Mouse (Mus musculus) midbrain, embryonic 10.5 days (tissue): ENCODE data around the gene Safb2. TPM values are rescaled to one million over a fixed set of nuclear protein-coding genes. Genes with fewer than 3 reads are reported as not detected.

ENCODE experiments used
- DNase-seq: peaks from one replicate; pipeline ENCODE4 v3.0.0-alpha.2; 2017; ENCODE audit warnings: low spot score
- H3K27ac ChIP-seq: fragments of 300-500 bp; sonication (generic); replicated peaks from 2 replicates; pipeline ENCODE4 v1.5.1; 2016; ENCODE audit warnings: mild to moderate bottlenecking
- H3K27me3 ChIP-seq: fragments of 300-500 bp; sonication (generic); 2 replicates; pipeline ENCODE4 v1.6.1; 2016; ENCODE audit warnings: low read depth, mild to moderate bottlenecking; ENCODE audit not compliant: poor library complexity, severe bottlenecking
- H3K36me3 ChIP-seq: fragments of 300-500 bp; sonication (generic); 2 replicates; pipeline ENCODE4 v1.6.1; 2016; ENCODE audit warnings: mild to moderate bottlenecking, moderate library complexity
- H3K4me1 ChIP-seq: fragments of 300-500 bp; sonication (generic); 2 replicates; pipeline ENCODE4 v1.6.1; 2016
- H3K4me3 ChIP-seq: fragments of 300-500 bp; sonication (generic); 2 replicates; pipeline ENCODE4 v1.5.1; 2016; ENCODE audit warnings: mild to moderate bottlenecking, moderate library complexity
- H3K9me3 ChIP-seq: fragments of 300-500 bp; sonication (generic); replicated peaks from 2 replicates; pipeline ENCODE4 v1.6.1; 2016; ENCODE audit warnings: mild to moderate bottlenecking
- WGBS: fragments of 180-500 bp; shearing (Covaris S2); methylation state at CpG from one replicate; pipeline ENCODE4 v1.1.7; 2016; 5-methylcytosine and 5-hydroxymethylcytosine counted together
- polyA plus RNA-seq: library from polyadenylated mRNA; unstranded; fragments of >200 nt; fragmentation: Nextera tagmentation; extraction: Ambion mirVana; gene quantifications from 2 replicates; pipeline ENCODE4 v1.2.1, GENCODE M21; 2016

The Safb2 gene
- polyA plus RNA-seq, 1 experiment from 2014 or later, result 80.9 TPM

DNA sequence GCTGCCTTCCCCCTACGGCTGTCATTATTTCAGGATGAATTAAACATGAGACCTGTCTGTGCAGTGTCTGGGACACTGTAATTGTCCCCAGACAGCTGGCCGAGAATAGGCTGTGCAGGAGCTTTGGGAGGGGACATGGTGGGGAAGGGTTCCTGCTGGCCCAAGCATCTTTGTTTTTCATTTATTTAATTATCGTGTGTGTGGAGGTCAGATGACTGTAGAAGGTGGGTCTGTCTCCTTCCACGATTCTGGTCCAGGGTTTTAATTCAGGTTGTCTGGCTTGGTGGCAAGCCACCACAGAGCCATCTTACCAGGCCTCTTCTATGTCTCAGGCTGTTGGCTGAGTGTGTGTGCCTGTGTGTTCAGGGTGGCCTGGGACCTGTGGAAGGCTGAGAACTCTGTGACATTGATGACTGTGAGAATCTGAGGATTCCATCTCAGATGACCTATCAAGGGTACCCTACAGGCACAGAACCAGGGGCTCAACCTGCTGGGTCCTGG is 35.7 kb downstream of the Safb2 start:
- Histone ChIP-seq H3K9me3 (0 out of 2 replicates have a peak, but pooled peaks cover 3% of the 10 kb centered on the region), H3K27ac (no peak overlapping the region), H3K4me3 (no peak overlapping the region), H3K27me3 (no peaks in the 10 kb centered on the region), H3K4me1 (peaks cover 32% of the 10 kb centered on the region), H3K36me3 (no peaks in the 10 kb centered on the region)
- WGBS, result 75% methylated on average over 4 of the region's 4 CpGs
- DNase-seq, result peak; percentile 8

DNA sequence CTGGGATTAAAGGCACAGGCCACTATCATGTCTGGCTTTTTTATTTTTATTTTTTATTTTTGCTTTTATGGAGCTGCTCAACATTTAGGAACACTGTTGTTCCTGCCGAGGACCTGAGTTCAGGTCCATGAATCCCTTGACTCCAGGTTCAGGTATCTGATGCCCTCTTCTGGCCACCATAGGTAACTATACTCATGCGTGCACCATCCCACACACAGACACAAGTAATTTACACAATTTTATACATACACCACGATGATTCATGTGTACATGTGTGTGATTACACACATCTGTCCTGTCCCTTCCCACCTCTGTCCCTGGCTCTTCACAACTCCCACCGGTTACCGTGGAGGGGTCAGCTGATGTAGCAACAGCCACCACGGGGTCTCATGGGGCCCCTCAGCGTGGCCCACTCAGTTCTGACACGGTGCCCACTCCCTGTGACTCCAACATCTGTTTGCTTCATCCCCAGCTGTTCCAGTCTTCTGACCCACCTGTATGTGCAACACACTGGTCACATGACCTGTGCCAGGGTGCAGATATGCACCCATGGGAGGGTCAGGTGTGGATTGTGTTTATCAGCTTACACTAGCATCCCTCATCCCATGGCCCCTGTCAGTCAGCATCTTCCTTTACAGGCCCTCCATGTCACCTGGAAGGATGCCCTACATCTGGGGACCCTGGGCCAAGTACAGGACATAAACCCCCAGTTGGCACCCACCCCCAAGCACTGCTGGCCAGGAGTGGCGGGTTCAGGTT is 36.4 kb downstream of the Safb2 start:
- DNase-seq, result peak; percentile 11
- H3K4me3 ChIP-seq, result no peak overlapping the region

DNA sequence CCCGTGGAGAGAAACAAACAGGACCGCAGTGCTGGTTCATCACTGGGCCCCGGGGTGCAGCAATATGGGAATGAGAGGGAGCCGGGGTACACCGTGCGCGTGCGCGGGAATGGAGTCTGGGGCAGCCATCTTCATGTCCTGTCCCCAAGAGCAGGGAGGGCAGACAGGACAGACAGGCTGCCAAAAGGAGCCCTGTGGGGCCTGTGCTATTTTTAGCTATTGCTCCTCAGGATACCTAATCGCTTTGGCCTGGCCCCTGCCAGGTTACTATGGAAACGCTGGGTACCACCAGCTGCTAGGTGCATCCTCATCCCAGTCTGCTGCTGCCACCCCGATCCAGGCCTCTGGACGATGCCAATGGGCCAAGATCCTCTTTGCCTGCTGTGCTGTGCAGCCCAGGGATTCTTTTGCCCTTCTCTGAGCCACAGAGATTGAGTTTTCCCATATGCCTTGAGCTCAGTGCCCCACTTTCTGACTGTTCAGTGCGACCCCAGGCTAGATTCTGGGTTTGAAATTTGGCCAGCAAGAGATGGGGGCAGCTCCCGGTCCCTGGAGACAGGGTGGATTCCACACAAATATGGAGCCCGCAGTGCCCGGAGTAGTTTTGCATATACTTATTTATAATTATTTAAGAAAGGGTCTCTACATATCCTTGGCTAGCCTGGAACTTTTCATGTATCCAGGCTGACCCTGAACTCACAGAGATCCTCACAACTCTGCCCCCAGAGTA is 37.1 kb downstream of the Safb2 start:
- Histone ChIP-seq H3K4me1 (peaks cover 32% of the 10 kb centered on the region), H3K27ac (peak overlapping the region; percentile 42), H3K9me3 (no peaks in the 10 kb centered on the region), H3K4me3 (no peak overlapping the region), H3K36me3 (no peaks in the 10 kb centered on the region), H3K27me3 (0 out of 2 replicates have a peak, but pooled peaks cover 5% of the 10 kb centered on the region)
- WGBS, result 62% methylated on average over 17 of the region's 17 CpGs
- peak; percentile 14 for DNase-seq

More for the DNA sequence above, 36.4 kb downstream of the Safb2 start:
- 0 out of 2 replicates have a peak, but pooled peaks cover under 1% of the 10 kb centered on the region for H3K9me3 ChIP-seq
- no peaks in the 10 kb centered on the region for H3K27me3 ChIP-seq
- 76% methylated on average over 9 of the region's 9 CpGs for WGBS
- peaks cover 32% of the 10 kb centered on the region for H3K4me1 ChIP-seq
- H3K27ac ChIP-seq, result no peak overlapping the region
- no peaks in the 10 kb centered on the region for H3K36me3 ChIP-seq

DNA sequence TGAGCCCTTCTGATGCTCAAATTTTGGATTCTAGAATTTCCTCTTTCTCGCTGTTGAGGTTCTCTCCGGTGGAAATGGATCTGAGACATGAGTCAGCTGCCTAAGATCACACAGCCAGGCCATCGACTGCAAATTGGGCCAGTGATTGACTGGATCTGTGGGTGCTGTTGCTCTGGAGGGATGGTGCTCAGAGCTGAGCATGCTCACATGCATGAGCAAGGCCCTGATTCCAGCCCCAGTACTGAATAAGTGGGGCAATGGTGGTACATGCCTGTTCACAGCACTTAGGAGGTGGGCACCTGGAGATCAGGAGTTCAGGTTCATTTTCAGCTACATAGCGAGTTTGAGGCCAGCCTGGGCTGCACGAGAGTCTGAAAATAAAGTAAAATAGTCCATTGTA is 37.8 kb downstream of the Safb2 start:
- Histone ChIP-seq H3K9me3 (no peaks in the 10 kb centered on the region), H3K36me3 (no peaks in the 10 kb centered on the region), H3K27ac (peak overlapping the region; percentile 42; the same call in 1 of the 2 replicates), H3K4me1 (peaks cover 25% of the 10 kb centered on the region), H3K4me3 (no peak overlapping the region), H3K27me3 (0 out of 2 replicates have a peak, but pooled peaks cover 10% of the 10 kb centered on the region)
- peak; percentile 11 for DNase-seq
- 88% methylated on average over 5 of the region's 5 CpGs for WGBS

DNA sequence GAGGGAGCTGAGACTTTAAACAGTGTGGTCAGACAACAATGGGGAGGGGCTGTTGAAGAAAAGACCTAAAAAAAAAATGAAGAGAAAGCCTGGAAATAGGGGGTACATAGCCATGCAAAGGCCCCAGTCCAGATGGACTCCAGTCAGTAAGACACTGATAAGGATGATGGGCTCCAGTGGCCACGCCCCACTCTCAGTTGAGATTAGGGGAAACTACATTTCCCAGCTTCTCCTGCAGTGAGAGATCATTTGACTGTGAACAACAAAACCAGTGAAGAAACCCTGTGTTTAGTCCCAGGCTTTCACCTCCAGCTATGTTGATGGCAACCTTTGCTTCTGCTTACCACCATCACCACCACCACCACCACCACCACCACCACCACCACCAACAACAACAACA is 38.4 kb downstream of the Safb2 start:
- Histone ChIP-seq H3K4me1 (peaks cover 22% of the 10 kb centered on the region), H3K27ac (no peak overlapping the region), H3K4me3 (no peak overlapping the region), H3K36me3 (no peaks in the 10 kb centered on the region), H3K9me3 (no peaks in the 10 kb centered on the region), H3K27me3 (0 out of 2 replicates have a peak, but pooled peaks cover 10% of the 10 kb centered on the region)
- 73% methylated on average over 1 of the region's 1 CpGs for WGBS
- DNase-seq, result no peak

DNA sequence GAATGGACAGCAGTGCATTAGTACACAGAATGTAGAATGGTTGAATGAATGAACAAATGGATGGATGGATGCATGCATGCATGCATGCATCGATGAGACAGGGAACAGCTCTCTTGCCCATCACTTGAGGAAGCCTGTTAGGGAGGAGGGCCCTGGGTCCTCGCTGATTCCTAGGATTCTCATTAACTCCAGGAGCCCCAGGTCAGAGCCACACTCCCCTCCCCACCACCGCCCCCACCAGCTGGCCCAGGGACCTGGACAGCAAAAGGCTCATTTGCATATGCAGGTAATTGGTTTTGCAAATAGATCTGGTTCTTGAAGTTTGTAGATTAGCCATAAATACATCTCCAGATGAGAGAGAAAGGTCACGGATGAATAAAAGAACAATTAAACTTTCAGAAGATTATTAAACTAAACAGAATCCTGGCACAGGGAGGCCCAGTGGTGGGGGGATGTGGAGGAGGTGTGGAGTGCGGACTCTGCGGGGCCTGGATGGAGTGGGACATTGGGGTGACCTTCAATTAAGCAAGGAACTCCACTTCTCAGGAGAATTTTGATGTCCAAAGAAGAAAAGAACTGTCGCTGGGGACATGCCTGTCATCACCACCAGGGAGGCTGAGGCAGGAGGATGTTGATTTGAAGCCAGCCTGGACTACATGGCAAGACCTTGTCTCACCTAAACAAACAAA is 39.5 kb downstream of the Safb2 start:
- 79% methylated on average over 7 of the region's 7 CpGs for WGBS
- DNase-seq, result peak; percentile 9
- Histone ChIP-seq H3K9me3 (no peaks in the 10 kb centered on the region), H3K27ac (no peak overlapping the region), H3K36me3 (no peaks in the 10 kb centered on the region), H3K4me1 (peaks cover 26% of the 10 kb centered on the region), H3K4me3 (no peak overlapping the region), H3K27me3 (0 out of 2 replicates have a peak, but pooled peaks cover 10% of the 10 kb centered on the region)

DNA sequence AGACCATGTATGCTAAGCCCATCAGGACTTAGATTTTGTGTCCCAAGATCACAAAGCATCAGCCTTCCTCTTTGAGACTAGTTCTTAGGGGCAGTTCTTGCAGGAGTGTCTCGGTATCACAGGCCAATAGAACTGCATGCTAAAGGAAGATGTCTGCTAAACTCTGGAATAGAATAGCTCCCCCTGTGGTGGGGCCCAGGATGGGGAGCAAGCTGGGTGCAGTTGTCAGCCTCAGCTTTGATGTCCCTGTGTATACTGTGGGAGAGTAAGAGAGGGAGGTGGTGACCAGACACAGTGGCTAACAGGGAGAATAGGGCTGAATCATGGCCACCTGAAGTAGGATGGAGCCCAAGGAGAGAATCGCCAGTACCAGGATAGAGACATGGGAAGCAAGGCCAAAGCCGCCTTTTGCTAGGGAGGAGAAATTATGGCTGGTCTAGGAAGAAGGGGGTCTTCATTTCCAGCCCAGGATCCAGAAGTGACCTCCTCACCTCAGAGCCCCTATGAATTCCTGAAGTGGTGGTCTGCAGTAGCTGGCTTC is 40.6 kb downstream of the Safb2 start:
- no peak for DNase-seq
- H3K27me3 ChIP-seq, result peaks cover 12% of the 10 kb centered on the region; the same call in 1 of the 2 replicates

DNA sequence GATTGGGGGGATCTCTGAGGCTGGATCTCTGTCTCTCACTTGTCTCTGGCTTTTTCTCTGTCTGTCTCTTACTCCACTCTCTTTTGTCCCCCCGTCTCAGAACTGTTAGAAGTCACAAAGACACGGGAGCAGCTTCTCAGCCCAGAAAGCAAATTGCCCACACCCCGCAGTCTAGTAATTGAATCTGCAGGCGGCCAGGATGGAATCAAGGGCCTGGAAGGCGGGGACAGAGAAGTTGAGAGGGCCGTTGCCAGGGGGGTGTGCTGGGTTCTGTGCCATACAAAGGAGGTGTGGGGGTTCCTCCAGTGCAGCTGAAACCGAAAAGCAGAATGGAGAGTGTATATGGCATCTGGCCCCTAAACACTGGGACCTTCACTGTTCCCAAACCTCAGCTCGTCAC is 41.6 kb downstream of the Safb2 start:
- Histone ChIP-seq H3K27me3 (peaks cover 17% of the 10 kb centered on the region; the same call in 1 of the 2 replicates), H3K36me3 (no peaks in the 10 kb centered on the region), H3K27ac (0 out of 2 replicates have a peak overlapping the region, but pooled peaks have one; percentile 24), H3K4me3 (no peak overlapping the region), H3K9me3 (no peaks in the 10 kb centered on the region), H3K4me1 (peaks cover 38% of the 10 kb centered on the region)
- no peak for DNase-seq
- WGBS, result 54% methylated on average over 8 of the region's 8 CpGs

More for the DNA sequence above, 40.6 kb downstream of the Safb2 start:
- Histone ChIP-seq H3K9me3 (no peaks in the 10 kb centered on the region), H3K4me3 (no peak overlapping the region), H3K27ac (no peak overlapping the region), H3K4me1 (peaks cover 30% of the 10 kb centered on the region), H3K36me3 (no peaks in the 10 kb centered on the region)
- 76% methylated on average over 3 of the region's 3 CpGs for WGBS

DNA sequence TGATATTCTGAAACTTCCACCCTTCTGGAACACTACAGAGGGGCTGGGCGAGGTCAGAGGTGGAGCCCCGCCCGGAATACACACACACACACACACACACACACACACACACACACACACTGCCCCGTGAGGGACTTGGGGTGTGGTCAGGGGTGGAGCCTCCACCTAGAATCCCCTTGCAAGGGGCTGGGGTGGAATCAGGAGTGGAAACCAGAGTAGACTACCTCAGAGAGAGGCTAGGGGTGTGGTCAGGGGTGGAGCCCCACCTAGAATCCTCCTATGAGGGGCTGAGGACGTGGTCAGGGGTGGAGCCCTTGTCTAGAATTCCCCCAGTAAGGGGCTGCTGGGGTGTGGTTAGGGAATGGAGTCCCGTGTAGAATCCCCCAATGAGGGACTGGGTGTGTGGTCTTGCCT is 43.8 kb downstream of the Safb2 start:
- H3K4me1 ChIP-seq, result peaks cover 53% of the 10 kb centered on the region

DNA sequence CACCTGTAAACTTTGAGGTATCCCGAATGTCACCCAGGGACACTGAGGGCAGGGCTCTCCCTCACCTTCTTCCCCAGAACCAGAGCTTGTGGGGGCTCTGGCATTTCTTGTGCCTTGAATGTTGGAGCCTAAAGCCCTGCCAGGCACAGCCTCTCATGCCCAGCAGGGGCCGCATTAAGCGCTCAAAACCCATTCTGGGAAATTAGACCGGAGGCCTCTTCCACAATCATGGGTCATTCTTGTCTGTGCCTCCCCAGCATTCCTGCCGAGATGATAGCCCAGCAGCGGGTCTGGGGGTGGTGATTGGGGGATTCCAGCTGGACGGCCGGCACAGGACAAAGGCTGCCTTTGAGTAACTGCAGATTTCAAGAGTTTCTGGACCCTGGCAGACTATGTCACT is 46.5 kb downstream of the Safb2 start:
- peak; percentile 46 for DNase-seq
- Histone ChIP-seq H3K27ac (peak overlapping the region; percentile 64), H3K4me1 (peaks cover 52% of the 10 kb centered on the region), H3K36me3 (no peaks in the 10 kb centered on the region), H3K9me3 (no peaks in the 10 kb centered on the region), H3K4me3 (no peak overlapping the region), H3K27me3 (peaks cover 17% of the 10 kb centered on the region)
- WGBS, result 18% methylated on average over 8 of the region's 8 CpGs

More for the DNA sequence above, 43.8 kb downstream of the Safb2 start:
- Histone ChIP-seq H3K36me3 (no peaks in the 10 kb centered on the region), H3K27ac (0 out of 2 replicates have a peak overlapping the region, but pooled peaks have one; percentile 28), H3K27me3 (peaks cover 17% of the 10 kb centered on the region), H3K4me3 (no peak overlapping the region), H3K9me3 (no peaks in the 10 kb centered on the region)
- 43% methylated on average over 6 of the region's 6 CpGs for WGBS
- no peak for DNase-seq

DNA sequence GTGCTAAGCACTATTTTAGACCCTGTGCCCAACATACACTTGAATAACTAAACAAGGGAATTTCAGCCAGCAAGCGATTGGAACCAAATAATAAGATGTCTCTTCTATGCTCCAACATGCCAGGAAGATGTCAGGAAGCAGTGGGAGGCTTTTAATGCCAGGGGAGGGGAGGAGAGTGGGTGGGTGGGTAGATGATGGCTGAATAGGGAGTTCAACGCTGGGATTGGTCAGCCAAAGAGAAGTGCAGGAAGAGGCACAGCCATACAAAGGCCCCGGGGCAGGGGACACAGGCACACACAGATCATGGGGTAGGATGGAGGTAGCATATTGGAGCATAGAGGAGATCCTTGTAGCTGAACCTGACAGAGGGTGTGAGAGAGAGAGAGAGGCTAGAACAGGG is 47.5 kb downstream of the Safb2 start:
- 70% methylated on average over 3 of the region's 3 CpGs for WGBS
- Histone ChIP-seq H3K4me1 (peaks cover 47% of the 10 kb centered on the region), H3K36me3 (no peaks in the 10 kb centered on the region), H3K4me3 (no peak overlapping the region), H3K9me3 (no peaks in the 10 kb centered on the region), H3K27me3 (peaks cover 8% of the 10 kb centered on the region), H3K27ac (no peak overlapping the region)
- no peak for DNase-seq

DNA sequence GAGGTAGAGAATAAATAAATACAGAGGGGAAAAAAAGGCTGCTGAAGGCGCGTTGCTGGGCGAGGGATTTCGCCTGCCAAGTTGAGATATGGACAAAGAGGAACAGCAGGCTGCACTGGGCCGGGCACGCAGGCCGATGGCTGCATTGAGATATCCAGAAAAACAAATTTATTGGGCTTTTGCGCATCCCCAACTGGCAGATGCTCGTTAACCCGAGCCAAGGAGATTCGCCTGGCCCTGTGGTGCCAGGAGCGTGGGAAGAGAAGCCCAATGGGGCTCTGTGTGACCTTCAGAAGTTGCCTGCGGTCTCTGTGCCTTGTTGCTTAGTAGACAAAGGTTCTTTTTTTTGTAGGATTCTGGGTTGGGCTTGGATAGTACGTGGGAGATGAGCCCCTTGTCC is 48.2 kb downstream of the Safb2 start:
- Histone ChIP-seq H3K4me1 (peaks cover 47% of the 10 kb centered on the region), H3K4me3 (no peak overlapping the region), H3K36me3 (no peaks in the 10 kb centered on the region), H3K9me3 (no peaks in the 10 kb centered on the region), H3K27ac (peak overlapping the region; percentile 72), H3K27me3 (peaks cover 7% of the 10 kb centered on the region)
- no peak for DNase-seq
- 67% methylated on average over 14 of the region's 14 CpGs for WGBS
